Mouse (Mus musculus) erythroblast, embryonic 14.5 days (primary cell): ENCODE measurements around the gene Slc25a45. TPM values are rescaled to one million over a fixed set of nuclear protein-coding genes. Genes with fewer than 3 reads are reported as not detected.

Experiments used
- H3K27me3 ChIP-seq: 2 replicates; pipeline ENCODE4 v1.6.1; 2012; ENCODE audit warnings: inconsistent platforms; ENCODE audit not compliant: control insufficient read depth
- H3K36me3 ChIP-seq: 2 replicates; pipeline ENCODE4 v1.6.1; 2012; ENCODE audit warnings: mild to moderate bottlenecking, inconsistent platforms; ENCODE audit not compliant: control insufficient read depth
- H3K4me1 ChIP-seq: 2 replicates; pipeline ENCODE4 v1.6.1; 2012; ENCODE audit warnings: inconsistent platforms; ENCODE audit not compliant: control insufficient read depth
- H3K4me3 ChIP-seq: replicated peaks from 2 replicates; pipeline ENCODE3; 2012; ENCODE audit warnings: moderate library complexity, mild to moderate bottlenecking, inconsistent platforms
- H3K9me3 ChIP-seq: 2 replicates; pipeline ENCODE4 v1.6.1; 2012; ENCODE audit warnings: low read length, inconsistent platforms, mixed read lengths; ENCODE audit not compliant: control insufficient read depth
- GATA1 ChIP-seq: IDR thresholded peaks from 2 replicates; pipeline ENCODE4 v1.6.1; 2012; ENCODE audit warnings: low read length, inconsistent platforms, mixed read lengths
- TAL1 ChIP-seq: IDR thresholded peaks from 3 replicates; pipeline ENCODE4 v1.6.1; 2012; ENCODE audit warnings: low read length, inconsistent platforms, mixed read lengths
- polyA plus RNA-seq: library from polyadenylated mRNA; stranded (reverse); fragments of >175 nt; gene quantifications from 2 replicates; pipeline ENCODE4 v1.2.3, GENCODE M21; 2012

Slc25a45 gene
- polyA plus RNA-seq, 1 experiment: not detected

DNA sequence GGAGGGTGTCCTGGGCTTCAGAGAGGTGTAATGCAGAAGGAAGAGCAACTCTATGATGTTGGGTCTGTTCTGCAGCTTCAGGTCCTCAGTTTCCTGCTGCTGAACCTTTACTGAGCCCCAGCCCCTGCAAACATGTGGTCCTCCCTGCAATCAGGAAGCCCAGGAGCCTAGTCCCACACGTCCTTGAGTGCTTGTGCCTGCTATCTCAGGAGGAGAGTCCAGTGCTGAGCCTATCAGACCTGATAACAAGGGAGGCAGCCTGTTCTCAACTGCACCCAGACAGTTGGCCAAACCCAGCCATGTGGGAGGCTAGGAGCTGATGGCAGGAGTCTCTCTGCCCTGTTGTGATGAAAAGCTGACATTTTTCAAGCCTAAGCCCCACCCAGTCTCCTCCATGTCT lies 6.3 kb downstream of the Slc25a45 start:
- Histone ChIP-seq H3K27me3 (no peaks in the 10 kb centered on the region; the same call in 1 of the 2 replicates), H3K4me3 (no peak overlapping the region), H3K9me3 (no peaks in the 10 kb centered on the region), H3K36me3 (peaks cover 3% of the 10 kb centered on the region), H3K4me1 (peaks cover 37% of the 10 kb centered on the region)
- TF ChIP-seq GATA1: no peak
- no peak for TF ChIP-seq TAL1

DNA sequence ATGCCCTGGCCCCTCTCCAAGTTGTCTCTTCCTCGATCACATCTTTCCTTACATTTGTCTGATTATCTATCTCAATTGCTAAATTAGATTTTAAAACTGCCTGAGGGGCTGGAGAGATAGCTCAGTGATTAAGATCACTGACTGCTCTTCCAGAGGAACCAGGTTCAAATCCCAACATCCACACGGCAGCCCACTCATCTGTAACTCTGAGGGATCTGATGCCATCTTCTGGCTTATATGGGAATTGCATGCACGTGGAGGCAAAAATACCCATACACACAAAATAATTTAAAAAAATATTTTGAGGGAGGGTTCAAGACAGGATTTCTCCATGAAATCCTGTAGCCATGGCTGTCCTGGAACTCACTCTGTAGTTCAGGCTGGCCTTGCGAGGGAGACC lies 8.2 kb downstream of the Slc25a45 start:
- H3K36me3 ChIP-seq: peaks cover 6% of the 10 kb centered on the region
- peaks cover 39% of the 10 kb centered on the region for H3K4me1 ChIP-seq

DNA sequence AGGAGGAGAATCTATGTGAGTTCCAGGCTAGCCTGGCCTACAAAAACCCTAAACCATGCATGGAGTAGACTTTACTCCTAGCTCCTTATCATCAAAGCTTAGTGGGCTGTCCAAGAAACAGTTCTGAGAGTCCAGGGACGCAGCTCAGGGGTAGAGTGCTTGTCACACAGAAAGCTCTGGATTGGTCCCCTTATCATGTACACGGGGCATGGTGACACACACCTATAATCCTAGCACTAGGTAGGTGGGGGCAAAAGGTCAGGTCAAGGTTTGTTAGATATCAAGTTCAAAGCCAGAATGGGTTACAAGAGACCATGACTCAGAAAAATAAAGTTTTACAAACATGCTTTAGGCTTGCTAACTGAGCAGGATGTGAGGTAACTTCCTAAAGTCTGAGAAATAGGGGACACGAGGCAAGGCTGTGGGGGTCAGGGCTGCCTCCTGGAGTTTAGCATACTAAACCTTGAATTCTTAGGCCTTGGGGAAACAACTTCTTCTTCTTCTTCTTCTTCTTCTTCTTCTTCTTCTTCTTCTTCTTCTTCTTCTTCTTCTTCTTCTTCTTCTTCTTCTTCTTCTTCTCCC lies 9.7 kb downstream of the Slc25a45 start:
- Histone ChIP-seq H3K27me3 (peaks cover 7% of the 10 kb centered on the region; the same call in 1 of the 2 replicates), H3K4me3 (no peak overlapping the region), H3K36me3 (peaks cover 17% of the 10 kb centered on the region), H3K9me3 (no peaks in the 10 kb centered on the region), H3K4me1 (peaks cover 49% of the 10 kb centered on the region)
- TF ChIP-seq TAL1: no peak
- TF ChIP-seq GATA1: no peak

More for the DNA sequence above, 8.2 kb downstream of the Slc25a45 start:
- no peak for TF ChIP-seq GATA1
- no peak for TF ChIP-seq TAL1
- Histone ChIP-seq H3K4me3 (no peak overlapping the region), H3K27me3 (no peaks in the 10 kb centered on the region; the same call in 1 of the 2 replicates), H3K9me3 (no peaks in the 10 kb centered on the region)

DNA sequence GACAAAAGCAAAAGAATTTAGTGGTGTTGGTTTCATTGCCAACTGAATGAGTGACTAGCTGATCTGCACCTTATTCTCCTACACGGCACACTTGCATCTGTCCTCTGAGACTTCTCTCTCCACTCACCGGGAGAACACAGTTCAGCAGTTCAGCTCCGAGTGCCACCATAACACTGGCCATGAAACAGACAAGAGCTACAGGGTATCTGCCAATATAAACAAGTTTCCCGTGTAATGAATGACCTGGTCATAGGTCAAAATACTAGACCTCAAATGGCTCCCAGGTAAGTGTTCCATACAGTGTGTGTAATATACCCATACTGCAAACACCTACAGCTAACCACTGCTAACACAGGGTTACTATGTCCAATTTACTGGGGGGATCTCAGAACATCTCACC lies 11.6 kb downstream of the Slc25a45 start:
- Histone ChIP-seq H3K36me3 (peaks cover 24% of the 10 kb centered on the region), H3K4me3 (no peak overlapping the region), H3K4me1 (peaks cover 50% of the 10 kb centered on the region), H3K27me3 (peaks cover 9% of the 10 kb centered on the region; the same call in 1 of the 2 replicates), H3K9me3 (no peaks in the 10 kb centered on the region)
- TF ChIP-seq GATA1 (no peak), TAL1 (no peak)

DNA sequence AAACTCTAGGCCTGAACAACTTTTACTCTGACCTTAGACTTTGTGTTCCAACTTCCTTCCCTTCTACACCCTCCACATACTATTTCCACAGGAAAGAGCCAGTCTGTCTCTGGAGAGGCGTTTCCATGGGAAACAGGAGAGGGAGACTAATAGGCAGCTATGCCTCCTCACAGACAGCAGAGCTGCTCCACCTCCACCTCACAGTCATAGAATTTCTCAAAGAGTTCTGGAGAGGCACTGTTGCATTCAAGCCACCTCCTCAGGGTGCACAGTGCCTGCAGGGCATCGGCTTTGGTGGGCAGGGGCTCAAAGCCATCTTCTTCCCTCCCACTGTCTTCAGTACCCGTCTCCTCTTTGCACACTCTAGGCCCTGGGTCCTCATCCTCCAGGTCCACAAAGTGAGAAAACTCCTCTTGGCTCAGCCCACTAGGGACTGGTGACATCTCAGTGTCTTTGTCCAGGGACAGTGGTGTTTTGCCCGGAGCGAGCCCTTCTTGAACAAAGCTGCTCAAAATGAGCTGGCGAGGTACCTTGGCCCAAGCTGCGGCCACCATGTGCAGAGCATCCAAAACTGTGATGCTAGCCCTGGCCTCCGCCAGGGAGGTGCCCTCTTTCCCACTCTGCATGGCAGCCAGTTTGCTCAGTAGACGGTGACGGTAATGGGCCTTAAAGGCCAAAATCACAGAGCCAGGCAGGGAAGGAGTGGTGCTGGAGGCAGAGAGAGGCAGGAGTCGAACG lies 14.1 kb downstream of the Slc25a45 start:
- Histone ChIP-seq H3K4me3 (no peak overlapping the region), H3K9me3 (no peaks in the 10 kb centered on the region), H3K36me3 (peaks cover 44% of the 10 kb centered on the region), H3K4me1 (peaks cover 43% of the 10 kb centered on the region), H3K27me3 (peaks cover 9% of the 10 kb centered on the region; the same call in 1 of the 2 replicates)
- no peak for TF ChIP-seq TAL1
- TF ChIP-seq GATA1: no peak

DNA sequence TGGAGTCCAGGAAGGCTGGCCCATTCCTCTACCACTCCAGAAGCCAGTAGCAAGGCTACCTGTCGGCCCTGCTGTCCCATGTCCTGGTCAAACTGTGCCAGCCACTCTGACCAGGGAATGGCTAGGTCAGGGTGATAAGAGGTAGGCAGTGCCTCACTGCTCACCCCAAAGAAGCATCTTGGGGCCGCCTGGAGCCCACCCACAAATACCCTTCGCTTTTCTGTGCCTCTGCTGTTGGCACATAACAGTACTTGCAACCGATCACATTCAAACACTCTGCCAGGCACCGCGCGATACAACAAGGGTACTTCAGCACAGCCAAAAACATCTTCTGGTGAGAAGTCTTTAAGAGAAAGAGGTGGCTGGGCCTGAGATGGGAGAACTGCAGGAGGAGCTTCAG lies 14.7 kb downstream of the Slc25a45 start:
- Histone ChIP-seq H3K9me3 (no peaks in the 10 kb centered on the region), H3K27me3 (peaks cover 9% of the 10 kb centered on the region; the same call in 1 of the 2 replicates), H3K4me3 (no peak overlapping the region), H3K36me3 (peaks cover 50% of the 10 kb centered on the region), H3K4me1 (peaks cover 40% of the 10 kb centered on the region)
- no peak for TF ChIP-seq GATA1
- no peak for TF ChIP-seq TAL1

DNA sequence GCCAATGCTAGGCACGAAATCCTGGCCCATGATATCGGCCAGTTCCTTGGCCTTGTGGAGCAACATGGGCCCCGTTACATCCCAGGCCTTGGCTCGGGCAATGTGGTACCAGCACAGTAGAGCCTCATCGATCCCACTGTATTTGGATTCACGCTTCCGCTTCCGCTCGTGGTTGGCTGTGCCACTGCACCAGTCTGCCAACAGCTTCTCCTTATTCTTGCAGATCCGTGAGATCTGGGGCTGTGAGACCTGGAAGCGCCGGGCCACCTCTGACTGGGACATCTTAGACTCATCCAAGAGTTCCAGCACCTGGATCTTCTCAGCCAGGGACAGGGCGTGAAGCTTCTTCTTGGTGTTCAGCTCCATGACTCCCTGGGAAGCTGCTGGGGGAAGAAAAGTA lies 15.1 kb downstream of the Slc25a45 start:
- TF ChIP-seq TAL1: no peak
- TF ChIP-seq GATA1: no peak
- Histone ChIP-seq H3K9me3 (no peaks in the 10 kb centered on the region), H3K4me3 (peak overlapping the region; percentile 81), H3K4me1 (peaks cover 38% of the 10 kb centered on the region), H3K36me3 (peaks cover 55% of the 10 kb centered on the region), H3K27me3 (peaks cover 9% of the 10 kb centered on the region; the same call in 1 of the 2 replicates)

DNA sequence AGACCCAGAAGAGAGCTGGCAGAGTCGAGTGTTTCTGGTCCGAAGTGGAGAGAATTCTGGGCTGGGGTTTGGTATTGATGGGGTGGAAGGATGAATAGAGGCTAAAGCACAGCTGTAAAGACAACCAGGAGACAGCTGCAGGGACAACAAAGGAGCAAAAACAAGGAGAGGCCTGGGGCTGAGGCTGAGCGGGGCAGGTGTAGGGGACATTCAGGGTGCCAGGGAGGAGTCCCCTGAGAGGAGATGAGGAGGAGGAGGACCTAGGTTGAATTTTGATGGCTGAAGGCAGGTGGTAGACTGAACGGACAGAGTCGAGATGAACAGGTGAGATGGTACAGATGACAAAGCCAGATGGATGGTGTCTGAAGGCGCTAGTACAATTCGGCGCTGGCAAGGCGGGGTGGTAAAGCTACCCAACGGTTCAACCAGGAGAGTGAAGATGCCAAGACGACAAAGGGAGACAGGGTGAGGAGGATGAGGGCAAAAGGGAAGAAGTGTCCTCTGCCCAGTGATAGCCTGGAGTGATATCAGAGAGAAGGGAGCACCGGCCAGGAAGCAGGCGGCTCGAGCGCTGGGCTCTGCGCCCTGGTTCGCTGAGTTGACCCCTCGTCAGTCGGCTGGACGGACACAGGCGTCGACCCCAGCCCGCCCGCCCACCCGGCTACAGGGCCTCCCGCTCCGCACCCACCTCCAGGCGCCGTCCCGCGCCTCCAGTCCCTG lies 15.8 kb downstream of the Slc25a45 start:
- Histone ChIP-seq H3K27me3 (peaks cover 9% of the 10 kb centered on the region; the same call in 1 of the 2 replicates), H3K9me3 (no peaks in the 10 kb centered on the region), H3K4me1 (peaks cover 37% of the 10 kb centered on the region), H3K36me3 (peaks cover 61% of the 10 kb centered on the region), H3K4me3 (peak overlapping the region; percentile 81)
- TF ChIP-seq GATA1 (no peak), TAL1 (no peak)

DNA sequence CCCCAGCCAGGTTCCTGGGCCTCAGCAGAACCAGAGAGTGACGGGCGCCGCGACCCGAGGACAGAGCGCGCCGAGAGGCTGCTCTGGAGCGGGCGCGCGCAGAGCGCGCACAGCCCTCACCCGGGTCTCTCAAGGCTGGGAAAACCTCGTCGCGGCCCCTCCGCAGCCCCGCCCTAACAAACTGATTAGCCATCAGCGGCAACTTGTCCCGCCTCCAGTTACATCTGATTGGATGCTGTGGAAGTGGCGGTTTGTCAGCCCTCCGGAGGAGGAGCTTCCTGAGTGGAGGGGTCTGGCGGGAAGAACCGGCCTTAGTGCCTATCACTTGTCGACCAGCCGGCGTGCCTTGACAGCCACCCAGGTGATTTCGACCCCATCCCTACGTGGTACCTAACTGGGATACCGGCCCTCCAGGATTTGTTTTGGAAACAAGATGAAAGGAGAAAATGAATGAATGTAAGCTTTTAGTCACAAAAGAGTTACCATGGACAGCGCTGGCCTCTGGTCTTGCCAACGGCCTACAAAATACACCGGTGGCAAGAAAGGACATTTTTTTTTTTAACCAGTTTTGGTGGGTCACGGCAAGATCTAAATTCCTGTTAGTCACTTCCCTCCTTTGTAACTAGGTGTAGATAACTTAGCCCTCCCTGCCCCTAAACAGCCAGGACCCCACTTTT lies 16.5 kb downstream of the Slc25a45 start, which contains the start of gene Tigd3:
Gene Tigd3, minus strand, starts transcription at position 148 of the 677 bp plus-strand sequence.
- Histone ChIP-seq H3K27me3 (peaks cover 9% of the 10 kb centered on the region; the same call in 1 of the 2 replicates), H3K36me3 (peaks cover 67% of the 10 kb centered on the region), H3K9me3 (no peaks in the 10 kb centered on the region), H3K4me1 (peaks cover 37% of the 10 kb centered on the region), H3K4me3 (peak within 1 kb of the TSS; percentile 81)
- TF ChIP-seq GATA1 (no peak; the same call in 1 of the 2 replicates), TAL1 (no peak)
